Mouse (Mus musculus) small intestine, adult 2 months (tissue): ENCODE results near the gene Mob3b. TPM values are rescaled to one million over a fixed set of nuclear protein-coding genes. Genes with fewer than 3 reads are reported as not detected.

ENCODE experiments used
- H3K27ac ChIP-seq: fragments of 200-500 bp; 2 replicates; pipeline ENCODE4 v1.5.1; 2012; ENCODE audit warnings: low read depth, low read length, control low read depth, inconsistent platforms; ENCODE audit not compliant: insufficient read depth
- H3K27me3 ChIP-seq: fragments of 200-500 bp; 2 replicates; pipeline ENCODE4 v1.6.1; 2012; ENCODE audit warnings: mild to moderate bottlenecking, moderate library complexity, low read length, inconsistent platforms; ENCODE audit not compliant: control insufficient read depth, insufficient read depth
- H3K36me3 ChIP-seq: fragments of 200-500 bp; 2 replicates; pipeline ENCODE4 v1.6.1; 2012; ENCODE audit warnings: mild to moderate bottlenecking, low read length, control low read depth, inconsistent platforms; ENCODE audit not compliant: control insufficient read depth, insufficient read depth
- H3K4me1 ChIP-seq: fragments of 200-500 bp; 2 replicates; pipeline ENCODE4 v1.6.1; 2012; ENCODE audit warnings: low read length, inconsistent platforms, mixed read lengths; ENCODE audit not compliant: control insufficient read depth, insufficient read depth, insufficient read length
- H3K4me3 ChIP-seq: fragments of 200-500 bp; 2 replicates; pipeline ENCODE4 v1.5.1; 2012; ENCODE audit warnings: low read depth, mild to moderate bottlenecking, control low read depth, inconsistent platforms, low read length, moderate library complexity
- CTCF ChIP-seq: fragments of 200-500 bp; IDR thresholded peaks from 2 replicates; pipeline ENCODE4 v1.5.1; 2012; ENCODE audit warnings: low read depth, mild to moderate bottlenecking, control low read depth, inconsistent platforms, low read length, moderate library complexity, mixed read lengths; ENCODE audit not compliant: insufficient replicate concordance, insufficient read length; ENCODE audit errors: extremely low read depth
- POLR2A ChIP-seq: fragments of 200-500 bp; IDR thresholded peaks from 2 replicates; pipeline ENCODE4 v1.6.1; 2012; ENCODE audit warnings: low read depth, mild to moderate bottlenecking, control low read depth, inconsistent platforms, low read length, moderate library complexity
- WGBS: fragments of 180-500 bp; shearing (Covaris S2); methylation state at CpG from one replicate; pipeline ENCODE4 v1.1.7; 2018; 5-methylcytosine and 5-hydroxymethylcytosine counted together
- polyA plus RNA-seq: library from polyadenylated mRNA; depleted of rRNA; stranded (reverse); fragments of >200 nt; gene quantifications from 2 replicates; pipeline ENCODE4 v1.2.3, GENCODE M21; 2012

The Mob3b gene
- polyA plus RNA-seq, 1 experiment, result 12.2 TPM

DNA sequence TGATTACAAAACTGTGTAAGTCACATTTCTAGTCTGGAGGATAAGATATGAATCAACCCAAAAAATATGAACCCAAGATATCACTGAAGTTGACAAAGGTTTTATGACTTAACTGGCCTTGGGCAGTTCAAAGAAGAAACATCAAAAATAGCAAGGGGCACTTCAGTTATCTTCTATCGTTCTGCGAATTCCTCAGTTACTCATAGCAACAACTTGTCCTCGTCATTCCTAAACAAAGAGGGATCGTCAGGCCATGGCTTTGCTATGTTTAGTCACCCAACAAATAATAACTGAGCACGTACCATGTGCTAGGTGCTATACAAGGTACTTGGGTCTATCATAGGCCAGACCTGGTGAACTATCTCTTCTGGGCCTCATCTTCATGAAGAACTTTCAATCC is 10.7 kb downstream of the Mob3b start:
- Histone ChIP-seq H3K36me3 (0 out of 2 replicates have a peak, but pooled peaks cover 2% of the 10 kb centered on the region), H3K27ac (no peak overlapping the region), H3K27me3 (no peaks in the 10 kb centered on the region), H3K4me3 (no peak overlapping the region), H3K4me1 (no peaks in the 10 kb centered on the region)
- 80% methylated on average over 5 of the region's 5 CpGs for WGBS
- no peak for TF ChIP-seq CTCF
- no peak for TF ChIP-seq POLR2A

DNA sequence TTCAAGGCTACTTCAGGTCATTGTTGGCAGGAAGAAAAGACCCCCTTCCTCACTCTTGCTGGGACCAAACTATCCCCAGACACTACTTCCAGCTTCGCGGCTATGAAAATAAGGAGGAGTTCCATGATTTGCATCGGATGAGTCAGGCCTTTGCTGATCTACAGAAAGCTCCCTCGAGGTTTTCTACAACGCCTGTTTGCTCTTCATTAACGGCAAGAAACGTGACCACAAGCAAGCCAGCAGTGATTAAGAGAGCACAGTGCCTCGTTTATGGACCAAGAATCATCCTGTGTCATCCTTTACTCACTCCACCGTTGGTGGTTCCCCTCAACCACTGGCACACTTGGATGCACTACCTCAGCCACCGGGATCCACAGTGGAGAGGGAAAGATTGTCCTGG is 11.6 kb downstream of the Mob3b start:
- TF ChIP-seq CTCF (no peak), POLR2A (no peak)
- WGBS, result 70% methylated on average over 10 of the region's 10 CpGs
- Histone ChIP-seq H3K27ac (no peak overlapping the region), H3K4me1 (no peaks in the 10 kb centered on the region), H3K36me3 (0 out of 2 replicates have a peak, but pooled peaks cover 2% of the 10 kb centered on the region), H3K4me3 (no peak overlapping the region), H3K27me3 (no peaks in the 10 kb centered on the region)

DNA sequence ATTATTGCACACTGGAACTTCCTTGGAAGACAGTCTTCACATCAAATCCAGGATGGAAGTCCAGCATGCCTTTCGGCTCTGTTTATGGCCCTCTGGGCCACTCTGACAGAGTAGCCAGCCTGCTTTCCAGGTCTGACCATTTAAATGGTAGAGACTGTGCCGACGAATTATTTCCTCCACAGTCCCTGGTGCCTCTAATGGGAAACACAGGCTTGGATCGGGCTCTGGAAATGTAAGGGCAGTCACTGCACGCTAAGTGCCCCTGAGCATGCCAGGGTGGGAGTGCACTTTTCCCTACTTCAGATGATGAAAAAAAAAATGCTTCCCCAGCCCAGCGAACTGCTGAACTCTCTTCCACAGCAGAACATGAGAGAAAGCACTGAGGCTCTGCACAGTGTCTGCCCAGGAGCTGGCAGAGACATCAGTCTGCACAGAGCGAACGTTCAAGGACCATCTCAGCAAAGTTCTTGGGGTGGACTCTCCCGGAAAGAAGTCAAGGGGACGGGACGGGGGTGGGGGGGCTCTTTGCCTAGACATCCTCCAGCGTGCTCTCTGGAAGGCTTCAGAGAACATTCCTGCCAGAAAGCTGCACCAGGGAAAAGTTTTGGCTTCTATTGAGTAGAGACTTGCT is 13.7 kb downstream of the Mob3b start:
- H3K27ac ChIP-seq, result no peak overlapping the region

GRCm38 (mm10) chr4:35140317-35140716 is 17.0 kb downstream of the Mob3b start:
- H3K27ac ChIP-seq, result no peak overlapping the region
- no peaks in the 10 kb centered on the region for H3K27me3 ChIP-seq
- H3K36me3 ChIP-seq, result peaks cover 2% of the 10 kb centered on the region; the same call in 1 of the 2 replicates
- peak overlapping the region; percentile 17; the same call in 1 of the 2 replicates for H3K4me3 ChIP-seq
- TF ChIP-seq POLR2A, result no peak
- no peak for TF ChIP-seq CTCF
- 70% methylated on average over 6 of the region's 6 CpGs for WGBS
- peaks cover 3% of the 10 kb centered on the region; the same call in 1 of the 2 replicates for H3K4me1 ChIP-seq

More for the DNA sequence above, 13.7 kb downstream of the Mob3b start:
- Histone ChIP-seq H3K4me3 (no peak overlapping the region), H3K36me3 (peaks cover 2% of the 10 kb centered on the region; the same call in 1 of the 2 replicates), H3K27me3 (no peaks in the 10 kb centered on the region), H3K4me1 (peaks cover 3% of the 10 kb centered on the region; the same call in 1 of the 2 replicates)
- no peak for TF ChIP-seq POLR2A
- no peak for TF ChIP-seq CTCF
- 75% methylated on average over 12 of the region's 12 CpGs for WGBS

GRCm38 (mm10) chr4:35138077-35138476 is 19.2 kb downstream of the Mob3b start:
- peaks cover 3% of the 10 kb centered on the region; the same call in 1 of the 2 replicates for H3K4me1 ChIP-seq
- H3K27me3 ChIP-seq, result no peaks in the 10 kb centered on the region
- TF ChIP-seq CTCF, result no peak
- TF ChIP-seq POLR2A, result no peak
- H3K36me3 ChIP-seq, result no peaks in the 10 kb centered on the region; the same call in 1 of the 2 replicates
- 75% methylated on average over 6 of the region's 6 CpGs for WGBS
- H3K27ac ChIP-seq, result no peak overlapping the region
- no peak overlapping the region for H3K4me3 ChIP-seq

GRCm38 (mm10) chr4:35136996-35137395 is 20.3 kb downstream of the Mob3b start:
- Histone ChIP-seq H3K27ac (no peak overlapping the region), H3K4me3 (no peak overlapping the region), H3K36me3 (no peaks in the 10 kb centered on the region; the same call in 1 of the 2 replicates), H3K27me3 (no peaks in the 10 kb centered on the region), H3K4me1 (peaks cover 3% of the 10 kb centered on the region; the same call in 1 of the 2 replicates)
- no peak for TF ChIP-seq POLR2A
- TF ChIP-seq CTCF, result no peak
- 78% methylated on average over 8 of the region's 8 CpGs for WGBS

DNA sequence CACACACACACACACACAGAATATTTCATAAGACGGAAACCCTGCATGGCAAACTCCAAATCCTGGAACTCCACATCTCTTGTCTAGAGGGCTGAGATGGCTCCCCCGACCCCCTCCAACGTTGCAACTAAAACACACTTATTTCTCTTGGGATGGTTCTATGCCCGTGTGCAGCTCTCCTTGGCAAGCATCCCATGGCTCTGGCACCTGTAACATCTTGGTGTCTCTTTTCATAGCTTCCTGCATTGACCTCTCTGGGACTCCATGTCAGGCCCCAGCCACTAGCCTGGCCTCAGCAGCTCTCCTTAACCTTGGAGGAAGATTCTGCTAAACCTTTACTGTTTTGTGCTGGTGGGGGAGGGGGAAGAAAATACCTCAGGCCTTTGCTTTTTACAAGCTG is 21.5 kb downstream of the Mob3b start:
- Histone ChIP-seq H3K4me1 (peaks cover 3% of the 10 kb centered on the region; the same call in 1 of the 2 replicates), H3K27ac (no peak overlapping the region), H3K4me3 (no peak overlapping the region), H3K27me3 (no peaks in the 10 kb centered on the region), H3K36me3 (no peaks in the 10 kb centered on the region; the same call in 1 of the 2 replicates)
- 69% methylated on average over 4 of the region's 4 CpGs for WGBS
- no peak for TF ChIP-seq CTCF
- TF ChIP-seq POLR2A, result no peak
